Mouse (Mus musculus) heart, embryonic 15.5 days (tissue): ENCODE results near the gene Egf. TPM values are rescaled to one million over a fixed set of nuclear protein-coding genes. Genes with fewer than 3 reads are reported as not detected.

ENCODE experiments used
- ATAC-seq: fragments of 200-750 bp; cut with Nextera tagmentation; replicated peaks from 2 replicates; pipeline ENCODE4 v1.8.0; 2017; ENCODE audit warnings: low read depth, moderate TSS enrichment; ENCODE audit not compliant: insufficient number of reproducible peaks, insufficient read depth, low FRiP score
- H3K27ac ChIP-seq: fragments of 300-500 bp; sonication (generic); 2 replicates; pipeline ENCODE4 v1.5.1; 2015; ENCODE audit warnings: mild to moderate bottlenecking, inconsistent platforms
- H3K27me3 ChIP-seq: fragments of 300-500 bp; sonication (generic); 2 replicates; pipeline ENCODE4 v1.6.1; 2015; ENCODE audit warnings: inconsistent platforms
- H3K36me3 ChIP-seq: fragments of 300-500 bp; sonication (generic); 2 replicates; pipeline ENCODE4 v1.6.1; 2015; ENCODE audit warnings: mild to moderate bottlenecking, inconsistent platforms
- H3K4me1 ChIP-seq: fragments of 300-500 bp; sonication (generic); replicated peaks from 2 replicates; pipeline ENCODE4 v1.6.1; 2015; ENCODE audit warnings: inconsistent platforms
- H3K4me2 ChIP-seq: fragments of 300-500 bp; sonication (generic); 2 replicates; pipeline ENCODE4 v1.6.1; 2015; ENCODE audit warnings: inconsistent platforms, mild to moderate bottlenecking, moderate library complexity
- H3K4me3 ChIP-seq: fragments of 300-500 bp; sonication (generic); 2 replicates; pipeline ENCODE4 v1.5.1; 2015; ENCODE audit warnings: mild to moderate bottlenecking, inconsistent platforms
- H3K9ac ChIP-seq: fragments of 300-500 bp; sonication (generic); 2 replicates; pipeline ENCODE4 v1.6.1; 2015; ENCODE audit warnings: mild to moderate bottlenecking, inconsistent platforms
- H3K9me3 ChIP-seq: fragments of 300-500 bp; sonication (generic); replicated peaks from 2 replicates; pipeline ENCODE4 v1.6.1; 2016; ENCODE audit warnings: inconsistent platforms
- WGBS: fragments of 180-500 bp; shearing (Covaris S2); methylation state at CpG from one replicate; pipeline ENCODE4 v1.1.7; 2015; ENCODE audit warnings: mixed read lengths; 5-methylcytosine and 5-hydroxymethylcytosine counted together
- microRNA-seq: library from miRNA; unstranded; fragments of <30 nt; microRNA quantifications from one replicate; pipeline ENCODE4, GENCODE M21; 2016
- polyA plus RNA-seq: library from polyadenylated mRNA; unstranded; fragments of >200 nt; fragmentation: Nextera tagmentation; extraction: Ambion mirVana; gene quantifications from 2 replicates; pipeline ENCODE4 v1.2.1, GENCODE M21; 2015

The Egf gene
- polyA plus RNA-seq, 1 experiment from 2014 or later, result 2.3 TPM

GRCm38 (mm10) chr3:129631857-129632256, 123.3 kb downstream of the Egf start:
- Histone ChIP-seq H3K36me3 (no peaks in the 10 kb centered on the region), H3K4me3 (no peak overlapping the region), H3K4me2 (no peak overlapping the region), H3K9me3 (no peaks in the 10 kb centered on the region), H3K4me1 (peaks cover 4% of the 10 kb centered on the region), H3K9ac (no peak overlapping the region), H3K27me3 (no peaks in the 10 kb centered on the region), H3K27ac (no peak overlapping the region)
- no peak for ATAC-seq
- WGBS, result 69% methylated on average over 5 of the region's 5 CpGs

GRCm38 (mm10) chr3:129631018-129631417, 124.1 kb downstream of the Egf start:
- Histone ChIP-seq H3K4me3 (no peak overlapping the region), H3K9ac (no peak overlapping the region), H3K36me3 (no peaks in the 10 kb centered on the region), H3K9me3 (no peaks in the 10 kb centered on the region), H3K27me3 (no peaks in the 10 kb centered on the region), H3K4me1 (peaks cover 3% of the 10 kb centered on the region), H3K27ac (no peak overlapping the region), H3K4me2 (no peak overlapping the region)
- no peak for ATAC-seq
- 62% methylated on average over 1 of the region's 1 CpGs for WGBS

Small RNA genes lying within 50 kb of the gene (microRNA-seq; reads per million reads assigned to microRNA genes)
- not detected for gene Gm24515

Other genes starting within 250 kb of the Egf start
- 6.4 and 10.5 TPM in 2 replicates for gene Elovl6, start 223.0 kb downstream of the Egf start, polyA plus RNA-seq
- not detected in 2 replicates for gene Lrit3, start 48.7 kb upstream of the Egf start, polyA plus RNA-seq
- gene Rrh, start 67.3 kb upstream of the Egf start, polyA plus RNA-seq, result not detected in 2 replicates
- 37.0 and 42.1 TPM in 2 replicates for gene Gar1, start 76.1 kb upstream of the Egf start, polyA plus RNA-seq
- gene Cfi, start 80.6 kb upstream of the Egf start, polyA plus RNA-seq, result 2.2 and 3.7 TPM in 2 replicates
- gene Pla2g12a, start 123.3 kb upstream of the Egf start, polyA plus RNA-seq, result 53.2 and 58.0 TPM in 2 replicates
- gene Casp6, start 146.1 kb upstream of the Egf start, polyA plus RNA-seq, result 58.7 and 62.6 TPM in 2 replicates
- 4.4 and 9.4 TPM in 2 replicates for gene Mcub, start 214.9 kb upstream of the Egf start, polyA plus RNA-seq